Mouse (Mus musculus) left cerebral cortex, adult 2 months (tissue): ENCODE measurements at regions not wholly inside any gene's neighbourhood (a gene's known extent, or its start where the extent isn't known, plus 50 kb on each side); places are given as distances from the start of the nearest gene placed in this dataset.

ENCODE experiments used
- DNase-seq, 2 experiments: peaks; one replicate each; pipeline ENCODE4 v3.0.0; 2021 to 2022; ENCODE audit warnings: low spot score in 2 of 2, mixed read lengths in 1 of 2; ENCODE audit errors: extremely low spot score in 1 of 2
- H3K27ac ChIP-seq: fragments of 200-600 bp; 2 replicates; pipeline ENCODE4 v1.8.1; 2022
- H3K4me3 ChIP-seq: fragments of 200-600 bp; 2 replicates; pipeline ENCODE4 v1.8.1; 2022
- CTCF ChIP-seq: fragments of 200-600 bp; IDR thresholded peaks from 2 replicates; pipeline ENCODE4 v1.8.1; 2022; ENCODE audit warnings: antibody characterized with exemption, mild to moderate bottlenecking, moderate library complexity
- intact Hi-C: fragments of 180-260 bp; cut with DNase I; formaldehyde crosslinking; loops from one replicate; pipeline ENCODE4 v1.15.1; 2025

GRCm38 (mm10) chr3:21489547-21489946 is 586.9 kb upstream of the Tbl1xr1 start:
- no peak for TF ChIP-seq CTCF
- DNase-seq: no peak

DNA sequence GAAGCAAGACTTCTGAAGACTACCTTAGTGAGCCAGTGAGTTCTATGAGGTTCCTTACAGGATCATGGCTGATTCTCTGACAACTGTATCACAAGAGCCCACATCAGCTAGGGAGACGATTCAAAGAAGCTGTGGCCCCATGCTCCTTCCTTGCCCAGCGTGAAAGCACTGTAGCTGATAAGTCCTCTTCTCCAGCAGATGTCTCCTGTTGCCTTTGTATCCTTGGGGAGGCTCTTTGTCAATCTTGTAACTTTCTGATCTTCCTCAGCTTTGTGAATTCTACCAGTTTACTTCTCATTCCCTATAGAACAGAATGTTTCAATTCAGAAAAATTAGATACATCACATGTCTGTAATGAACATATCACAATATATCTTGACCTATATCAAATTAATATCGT is 584.0 kb upstream of the Tbl1xr1 start:
- DNase-seq: no peak
- peak; percentile 24 for TF ChIP-seq CTCF
- intact Hi-C loops: loop anchor here (5.0 kb wide), 1 partner anchor 445 kb away; no protein-coding TSS in a partner anchor
- no peak overlapping the region for H3K27ac ChIP-seq
- H3K4me3 ChIP-seq: no peak overlapping the region

More at GRCm38 (mm10) chr3:21489547-21489946, 586.9 kb upstream of the Tbl1xr1 start:
- no peak overlapping the region for H3K4me3 ChIP-seq
- peak overlapping the region; percentile 63 for H3K27ac ChIP-seq
- intact Hi-C loops: loop anchor here (10.0 kb wide), 3 partner anchors 465 to 835 kb away; no protein-coding TSS in a partner anchor

- TF ChIP-seq CTCF: no peak
- intact Hi-C loops: loop anchor here (5.0 kb wide), 1 partner anchor 444 kb away; no protein-coding TSS in a partner anchor
- DNase-seq: no peak
Measured at GRCm38 (mm10) chr3:21493384-21493783, 583.1 kb upstream of the Tbl1xr1 start.

DNA sequence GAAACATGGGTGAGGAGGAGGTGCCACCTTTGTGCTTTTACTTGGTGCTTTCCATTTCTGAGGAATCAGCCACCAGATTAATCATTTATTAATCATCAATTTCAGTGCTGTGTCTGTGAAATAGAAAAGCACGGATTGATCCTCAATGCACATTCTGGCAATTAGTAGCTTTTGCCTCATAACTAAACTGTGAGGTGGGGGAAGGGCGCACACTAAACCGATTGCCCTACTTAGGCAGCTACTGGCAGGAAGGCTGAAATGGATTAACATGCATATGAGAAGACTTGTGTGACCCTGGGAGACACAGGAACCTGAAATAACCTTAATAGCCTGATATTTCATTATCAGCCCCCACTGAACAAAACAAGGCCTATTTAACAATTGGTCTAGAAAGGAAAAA is 581.5 kb upstream of the Tbl1xr1 start:
- DNase-seq: no peak
- intact Hi-C loops: loop anchor here (5.0 kb wide), 2 partner anchors 67 to 442 kb away; no protein-coding TSS in a partner anchor
- TF ChIP-seq CTCF: no peak

More at GRCm38 (mm10) chr3:21493384-21493783, 583.1 kb upstream of the Tbl1xr1 start:
- H3K4me3 ChIP-seq: no peak overlapping the region
- no peak overlapping the region for H3K27ac ChIP-seq

DNA sequence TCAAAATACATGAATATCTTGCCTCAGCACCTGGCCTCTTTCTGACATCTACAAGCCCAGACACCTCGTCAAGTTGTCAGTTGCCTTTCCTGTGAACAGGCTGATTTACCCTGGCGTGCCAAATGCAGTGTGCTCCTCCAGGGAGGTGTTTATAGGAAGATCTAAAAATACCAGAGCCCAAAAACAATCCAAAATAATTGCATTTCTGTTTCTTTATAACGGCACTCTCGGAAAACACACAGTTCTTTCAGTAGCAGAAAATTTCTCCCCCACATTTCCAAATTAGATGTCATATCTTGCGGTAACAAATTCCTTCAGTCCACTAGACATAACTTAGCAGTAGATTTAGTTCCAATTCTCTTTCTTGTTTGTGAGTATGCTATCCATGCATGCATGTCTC is 580.8 kb upstream of the Tbl1xr1 start:
- intact Hi-C loops: loop anchor here (5.0 kb wide), 1 partner anchor 67 kb away; no protein-coding TSS in a partner anchor
- no peak for TF ChIP-seq CTCF
- Histone ChIP-seq H3K4me3 (no peak overlapping the region), H3K27ac (peak overlapping the region; percentile 36; the same call in 1 of the 2 replicates)
- DNase-seq: no peak

More for the DNA sequence above, 581.5 kb upstream of the Tbl1xr1 start:
- Histone ChIP-seq H3K4me3 (no peak overlapping the region), H3K27ac (no peak overlapping the region; the same call in 1 of the 2 replicates)

DNA sequence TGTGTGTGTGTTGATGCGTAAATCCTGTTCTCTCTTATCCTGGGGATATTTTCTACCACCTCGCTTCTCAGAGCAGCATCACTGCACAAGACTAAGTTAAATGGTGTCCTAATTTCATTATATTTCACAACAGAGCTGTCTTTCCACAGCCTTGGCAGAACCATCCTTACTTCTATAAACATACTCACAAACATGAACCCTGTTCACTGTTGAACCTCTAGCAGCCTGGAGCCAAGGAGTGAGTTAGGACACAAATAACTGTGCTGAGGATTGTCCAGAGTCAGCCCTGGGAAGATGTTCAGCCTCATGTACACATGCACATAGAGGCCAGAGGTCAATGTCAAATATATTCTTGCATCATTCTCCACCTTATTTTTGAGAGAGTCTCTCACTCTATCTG is 580.3 kb upstream of the Tbl1xr1 start:
- no peak overlapping the region for H3K4me3 ChIP-seq
- no peak for DNase-seq
- H3K27ac ChIP-seq: no peak overlapping the region; the same call in 1 of the 2 replicates
- no peak for TF ChIP-seq CTCF
- intact Hi-C loops: loop anchor here (5.0 kb wide), 1 partner anchor 66 kb away; no protein-coding TSS in a partner anchor

- H3K27ac ChIP-seq: no peak overlapping the region
- no peak for TF ChIP-seq CTCF
- intact Hi-C loops: loop anchor here (5.0 kb wide), 1 partner anchor 65 kb away; no protein-coding TSS in a partner anchor
- DNase-seq: no peak
- H3K4me3 ChIP-seq: no peak overlapping the region
Measured at GRCm38 (mm10) chr3:21497011-21497410, 579.4 kb upstream of the Tbl1xr1 start.

GRCm38 (mm10) chr3:21507655-21508054 is 568.8 kb upstream of the Tbl1xr1 start:
- no peak for TF ChIP-seq CTCF
- H3K4me3 ChIP-seq: no peak overlapping the region
- no peak overlapping the region for H3K27ac ChIP-seq
- no peak for DNase-seq
- intact Hi-C loops: no loop called here

GRCm38 (mm10) chr3:21512081-21512480 is 564.4 kb upstream of the Tbl1xr1 start:
- H3K4me3 ChIP-seq: no peak overlapping the region
- intact Hi-C loops: no loop called here
- H3K27ac ChIP-seq: no peak overlapping the region
- TF ChIP-seq CTCF: no peak
- DNase-seq: no peak

DNA sequence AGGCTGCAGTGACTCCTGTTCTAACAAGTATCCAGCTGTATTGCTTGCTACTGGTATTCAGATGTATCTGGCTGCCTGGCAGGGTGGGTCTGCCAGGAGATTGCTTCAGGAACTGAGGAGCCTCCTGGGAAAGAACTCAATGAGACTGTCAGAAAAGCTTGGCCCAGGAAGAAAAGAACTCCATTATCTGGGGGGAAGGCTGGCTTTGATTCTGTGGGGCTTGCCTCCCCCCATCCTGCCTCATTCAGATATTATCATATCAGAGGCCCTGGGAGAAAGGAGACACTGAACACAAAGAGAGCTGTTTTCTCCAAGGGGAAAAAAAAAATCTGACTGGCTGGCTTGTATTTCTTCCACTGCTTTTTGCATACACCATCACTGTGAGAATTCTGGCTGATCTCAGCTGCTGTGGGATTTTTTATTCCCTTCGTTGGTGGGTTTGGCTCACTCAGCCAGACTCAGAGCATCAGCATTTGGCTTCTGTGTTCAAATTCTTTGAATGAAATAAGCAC is 552.0 kb upstream of the Tbl1xr1 start:
- intact Hi-C loops: no loop called here
- no peak for DNase-seq
- Histone ChIP-seq H3K27ac (peak overlapping the region; percentile 32; the same call in 1 of the 2 replicates), H3K4me3 (no peak overlapping the region)
- TF ChIP-seq CTCF: no peak

DNA sequence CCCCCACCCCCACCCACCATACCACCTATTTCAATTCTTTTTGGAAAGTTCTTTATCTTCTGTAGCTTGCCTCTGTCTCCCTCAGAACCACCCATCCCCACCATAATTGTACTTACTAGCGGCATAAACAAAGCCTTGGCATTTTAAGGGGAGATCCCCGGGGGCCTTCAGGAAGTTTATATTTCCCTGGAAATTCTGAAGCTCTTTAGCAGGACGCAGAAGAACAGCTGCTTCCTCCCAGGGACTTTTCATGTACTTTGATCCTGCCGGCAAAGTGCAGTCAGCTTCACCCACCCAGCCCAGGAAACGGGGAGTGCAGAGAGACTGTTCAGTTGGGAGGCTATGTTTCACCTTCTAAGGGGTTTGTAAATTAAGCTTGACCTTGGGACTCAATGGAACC is 545.6 kb upstream of the Tbl1xr1 start:
- intact Hi-C loops: no loop called here
- no peak for TF ChIP-seq CTCF
- Histone ChIP-seq H3K4me3 (no peak overlapping the region), H3K27ac (no peak overlapping the region)
- no peak for DNase-seq

- no peak for DNase-seq
- no peak overlapping the region for H3K4me3 ChIP-seq
- TF ChIP-seq CTCF: no peak
- no peak overlapping the region for H3K27ac ChIP-seq
- intact Hi-C loops: no loop called here
Measured at GRCm38 (mm10) chr3:21539138-21539537, 537.3 kb upstream of the Tbl1xr1 start.

DNA sequence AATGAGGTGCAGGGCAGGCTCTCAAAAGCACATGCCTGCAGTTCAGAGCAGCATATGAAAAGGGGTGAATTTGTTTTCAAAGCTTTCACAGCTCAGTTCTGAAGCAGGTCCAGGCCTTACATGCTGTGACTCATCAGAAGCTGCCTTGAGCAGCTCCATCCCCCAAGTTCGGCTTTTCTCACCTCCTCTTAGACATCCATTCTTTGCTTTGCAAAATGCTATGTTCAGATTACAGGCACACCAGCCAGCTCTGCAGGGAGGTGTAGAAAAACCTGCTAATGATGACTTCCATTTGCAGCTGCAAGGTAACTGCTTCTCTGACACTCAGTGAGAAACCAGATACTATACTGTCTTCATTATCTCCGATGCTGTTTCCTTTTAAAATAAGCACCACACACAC is 532.0 kb upstream of the Tbl1xr1 start:
- DNase-seq: peak; percentile 36 to 58
- Histone ChIP-seq H3K4me3 (no peak overlapping the region), H3K27ac (no peak overlapping the region; the same call in 1 of the 2 replicates)
- intact Hi-C loops: no loop called here
- no peak for TF ChIP-seq CTCF
